Mouse (Mus musculus): ENCODE measurements around the gene Plxdc2. TPM values are rescaled to one million over a fixed set of nuclear protein-coding genes. Genes with fewer than 3 reads are reported as not detected.

The Plxdc2 gene
- total RNA-seq, 2 experiments from 2014 or later: 12.9 to 17.8 TPM

- peak; percentile 33 to 35 for DNase-seq
These were observed 50.4 kb downstream of the Plxdc2 start for GRCm38 (mm10) chr2:16406508-16406907.

GRCm38 (mm10) chr2:16414340-16414976, 58.4 kb downstream of the Plxdc2 start:
- DNase-seq: no peak

GRCm38 (mm10) chr2:16439030-16439429, 82.9 kb downstream of the Plxdc2 start:
- no peak for DNase-seq

- peak; percentile 5 to 25 for DNase-seq
These were observed 86.5 kb downstream of the Plxdc2 start for GRCm38 (mm10) chr2:16442643-16443042.

DNA sequence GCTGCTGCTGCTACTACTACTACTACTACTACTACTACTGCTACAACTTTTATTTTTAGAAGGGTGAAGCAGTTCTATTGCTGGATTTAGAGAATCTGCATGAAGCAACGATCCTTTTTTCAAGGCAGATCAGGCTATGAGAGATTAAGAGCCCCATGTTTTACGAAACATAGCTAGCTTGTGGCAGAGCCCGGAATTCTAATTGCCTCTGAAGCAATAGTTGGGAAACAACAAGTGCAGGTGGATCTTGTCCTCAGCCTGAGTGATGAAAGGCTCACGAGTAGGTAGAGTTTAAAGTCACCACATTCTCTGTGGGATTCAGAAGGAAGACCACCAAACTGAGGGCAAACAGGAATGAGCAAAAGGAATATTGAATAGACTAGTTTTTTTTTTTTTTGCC, 91.8 kb downstream of the Plxdc2 start:
- DNase-seq: no peak

- DNase-seq: peak; percentile 76 to 80
These were observed 94.9 kb downstream of the Plxdc2 start for GRCm38 (mm10) chr2:16450838-16451665.

GRCm38 (mm10) chr2:16451666-16452009, 95.5 kb downstream of the Plxdc2 start:
- no peak for DNase-seq

DNA sequence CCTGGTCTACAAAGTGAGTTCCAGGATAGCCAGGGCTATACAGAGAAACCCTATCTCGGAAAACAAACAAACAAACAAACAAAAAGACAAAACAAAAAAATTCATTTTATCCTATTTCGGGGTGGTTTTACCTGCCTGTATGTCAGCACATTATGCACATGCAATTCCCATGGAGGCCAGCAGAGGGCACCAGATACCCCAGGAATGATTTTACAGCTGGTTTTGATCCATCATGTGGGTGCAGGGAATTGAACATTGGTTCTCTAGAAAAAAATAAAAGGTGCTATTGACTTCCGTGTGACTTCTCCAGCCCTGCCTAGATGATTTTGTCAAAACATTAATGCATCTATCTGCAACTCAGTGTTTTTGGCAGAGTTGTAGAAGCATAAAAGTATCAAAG, 96.0 kb downstream of the Plxdc2 start:
- no peak for DNase-seq

- DNase-seq: no peak
These were observed 100.2 kb downstream of the Plxdc2 start for GRCm38 (mm10) chr2:16456264-16456780.

- no peak for DNase-seq
These were observed 103.4 kb downstream of the Plxdc2 start for GRCm38 (mm10) chr2:16459490-16459889.

DNA sequence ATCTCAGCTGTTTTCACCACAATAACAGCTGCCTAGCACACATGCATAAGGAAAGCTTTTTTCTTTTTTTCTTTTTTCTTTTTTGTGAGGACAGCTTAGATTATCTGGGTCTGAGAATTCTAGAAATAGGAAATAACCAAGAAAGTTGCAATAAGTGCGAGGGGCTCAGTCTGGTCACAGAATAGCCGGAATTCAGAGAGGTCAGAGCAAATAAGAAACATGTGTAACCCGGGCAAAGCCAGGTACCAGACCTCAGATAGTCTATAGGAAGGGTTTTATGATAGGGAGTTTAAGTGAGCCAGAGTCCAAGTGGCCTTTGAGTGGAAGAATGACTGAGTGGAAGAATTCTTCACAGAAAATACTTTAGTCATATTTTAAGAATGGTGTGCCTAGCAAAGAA, 114.0 kb downstream of the Plxdc2 start:
- DNase-seq: no peak

- no peak for DNase-seq
These were observed 127.8 kb downstream of the Plxdc2 start for GRCm38 (mm10) chr2:16483943-16484342.

GRCm38 (mm10) chr2:16485970-16486369, 129.9 kb downstream of the Plxdc2 start:
- no peak for DNase-seq

DNA sequence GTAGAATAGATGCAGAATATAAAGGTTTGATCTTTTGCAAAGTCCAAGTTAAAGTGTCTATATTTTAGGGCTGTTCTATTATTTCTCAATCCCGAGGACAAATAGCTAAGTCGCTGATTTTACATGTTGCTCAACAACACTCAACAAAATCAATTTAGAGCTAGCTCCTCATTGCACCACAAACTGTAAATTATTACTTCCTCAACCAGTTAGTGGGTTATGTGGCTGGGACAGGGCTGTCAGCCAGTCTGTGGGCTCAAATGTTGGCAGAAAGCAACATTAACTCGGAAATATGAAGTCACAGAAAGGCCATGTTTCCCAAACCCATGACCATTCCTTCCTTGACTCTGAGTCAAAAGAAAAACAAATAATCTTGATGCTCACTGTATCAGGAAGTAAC, 135.1 kb downstream of the Plxdc2 start:
- DNase-seq: peak in 1 of 2 experiments; percentile 13

DNA sequence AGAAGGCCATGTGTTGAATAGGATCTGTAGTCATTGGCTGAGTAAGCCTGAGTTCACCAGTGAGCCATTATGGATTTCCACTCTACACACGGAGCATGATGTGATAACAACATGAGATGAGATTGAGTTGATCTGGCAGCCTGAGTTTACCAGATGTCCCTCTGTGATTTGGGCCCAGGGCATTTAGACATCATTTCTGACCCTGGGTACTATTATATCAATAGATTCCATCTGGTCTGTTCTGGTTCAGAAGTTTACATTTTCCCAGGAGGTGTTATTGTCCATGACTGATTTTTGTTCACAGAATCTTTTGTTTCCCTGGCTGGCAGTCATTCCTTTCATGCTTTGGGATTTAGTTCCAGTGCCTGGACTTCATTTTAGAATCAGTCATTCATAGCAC, 146.7 kb downstream of the Plxdc2 start:
- DNase-seq: no peak

DNA sequence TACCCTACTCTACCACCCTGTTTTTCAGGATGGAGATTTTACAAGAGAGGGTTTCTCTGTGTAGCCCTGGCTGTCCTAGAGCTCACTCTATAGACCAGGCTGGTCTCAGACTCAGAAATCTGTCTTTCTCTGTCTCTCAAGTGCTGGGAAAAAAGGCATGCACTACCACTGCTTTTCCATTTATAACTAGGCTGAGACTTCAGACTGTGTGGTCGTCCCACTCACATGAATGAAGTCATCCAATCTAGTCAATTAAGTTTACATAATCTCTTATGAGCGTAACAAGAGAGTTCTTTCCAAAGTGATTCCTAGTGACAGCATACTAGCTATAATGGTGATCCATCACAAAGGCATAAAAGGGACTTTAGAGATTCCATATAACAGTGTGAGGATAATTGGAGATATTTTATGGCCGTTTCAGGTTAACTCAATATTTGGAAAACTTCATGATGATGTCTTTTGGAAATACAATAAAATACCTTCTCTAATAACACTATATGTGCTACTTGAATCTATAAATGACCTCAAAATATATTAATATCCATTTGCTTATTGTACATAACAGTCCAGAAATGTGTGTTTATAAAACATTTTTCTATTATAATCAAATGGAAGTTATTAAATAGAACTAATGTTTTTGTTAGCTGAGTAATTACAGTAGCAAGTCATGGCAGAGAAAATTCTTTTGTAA, 151.6 kb downstream of the Plxdc2 start:
- DNase-seq: no peak

GRCm38 (mm10) chr2:16518148-16518547, 162.0 kb downstream of the Plxdc2 start:
- no peak for DNase-seq

DNA sequence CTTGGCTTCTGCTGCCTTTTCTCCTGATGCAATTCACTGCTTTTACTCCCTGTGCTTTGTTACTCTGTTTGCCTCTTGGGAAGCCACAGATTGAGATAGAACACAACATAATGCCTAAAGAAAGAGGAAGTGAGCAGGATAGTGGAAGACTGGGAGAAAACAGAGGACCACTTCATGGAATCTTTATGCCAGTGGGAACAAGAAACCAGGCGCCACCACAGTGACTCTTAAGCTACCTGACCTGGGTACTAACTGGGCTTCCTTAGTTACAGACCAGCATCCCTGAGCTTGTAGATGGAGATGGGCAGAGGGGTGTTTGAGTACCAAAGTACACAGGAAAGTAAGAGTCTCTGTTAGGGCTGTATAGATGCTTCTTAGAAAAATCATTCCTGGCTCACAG, 167.3 kb downstream of the Plxdc2 start:
- no peak for DNase-seq

DNA sequence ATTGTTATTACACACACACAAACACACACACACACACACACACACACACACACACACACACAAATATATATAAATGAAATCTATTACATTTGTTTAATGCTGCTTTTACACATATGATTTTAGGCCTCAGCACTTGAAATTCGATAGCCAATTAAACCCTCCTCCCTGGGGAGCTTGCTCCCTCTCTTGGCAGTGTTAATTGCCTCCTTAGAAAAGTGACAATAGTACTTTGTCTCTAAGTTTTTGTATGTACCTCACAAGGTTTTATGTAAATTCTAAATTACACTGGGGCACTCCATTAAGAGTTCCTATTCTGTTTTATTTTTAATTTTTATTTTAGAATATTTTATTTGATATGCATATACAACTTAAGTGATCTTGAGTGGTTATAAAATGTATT, 176.1 kb downstream of the Plxdc2 start:
- no peak for DNase-seq

DNA sequence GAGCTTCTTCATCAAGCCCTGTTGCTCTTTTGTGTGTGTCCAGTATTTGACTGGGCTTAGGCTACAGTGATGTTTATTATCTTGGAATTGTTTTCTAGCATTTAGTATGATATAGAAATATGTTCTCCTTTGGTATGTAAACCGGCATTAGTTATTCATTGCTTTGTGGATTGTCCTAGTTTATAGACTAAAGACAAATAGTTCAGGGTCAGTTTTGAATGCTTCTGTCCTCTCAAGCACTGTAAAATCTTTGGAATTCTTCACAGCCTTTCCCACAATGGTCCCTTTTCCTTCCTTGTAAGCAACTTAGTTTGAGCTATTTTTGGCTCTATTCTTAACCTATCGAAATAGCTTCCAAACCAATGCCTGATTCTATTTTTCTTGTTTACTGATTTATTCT, 178.5 kb downstream of the Plxdc2 start:
- no peak for DNase-seq

DNA sequence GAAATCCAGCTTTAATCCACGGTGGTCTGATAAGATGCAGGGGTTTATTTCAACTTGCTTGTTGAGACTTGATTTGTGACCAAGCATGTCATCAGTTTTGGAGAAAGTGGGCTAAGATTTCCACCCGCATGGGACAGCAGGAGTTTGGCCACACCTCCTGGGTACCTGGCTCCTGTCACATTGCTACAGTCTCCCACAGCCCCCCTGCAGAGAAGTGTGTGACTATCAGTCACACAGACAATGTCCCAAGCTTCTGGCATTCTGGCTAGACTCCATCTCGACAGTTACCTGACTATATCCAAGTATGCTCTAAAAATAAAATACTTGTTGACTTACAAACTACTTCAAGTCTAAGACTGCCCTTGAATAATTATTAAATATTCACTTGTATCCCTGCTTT, 185.1 kb downstream of the Plxdc2 start:
- DNase-seq: no peak

DNA sequence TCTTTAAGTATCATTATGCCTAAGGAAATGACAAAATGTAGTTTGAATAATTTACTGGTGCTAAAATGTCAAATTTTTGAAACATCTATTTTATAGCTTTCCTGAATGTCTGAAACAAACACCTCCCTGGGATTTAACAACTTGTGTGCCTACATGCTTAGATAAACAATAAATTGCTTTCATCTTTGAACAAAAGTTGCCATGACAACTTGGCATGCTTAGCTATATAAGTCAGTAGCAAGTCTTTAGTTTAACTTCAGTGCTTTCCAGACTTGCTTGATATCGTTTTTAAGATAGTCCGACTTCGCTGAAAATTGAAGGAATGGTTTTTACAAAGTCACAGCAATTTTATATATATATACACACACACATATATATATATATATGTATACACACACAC, 189.1 kb downstream of the Plxdc2 start:
- no peak for DNase-seq

GRCm38 (mm10) chr2:16559287-16559686, 203.2 kb downstream of the Plxdc2 start:
- no peak for DNase-seq

All from adrenal gland, postnatal 36 days (tissue).